Mouse (Mus musculus): ENCODE measurements around the gene Tubgcp2.

- no peak for TF ChIP-seq CTCF (IDR thresholded peaks at IDR 0.05; ENCODE audit: extremely low read depth, insufficient read depth, low read length)
- TF ChIP-seq POLR2A (IDR thresholded peaks at IDR 0.05; ENCODE audit: extremely low read depth, insufficient read depth, low read length): no peak
Observed at GRCm38 (mm10) chr7:139951079-139951478, 85.4 kb downstream of the Tubgcp2 start.

All from cortical plate, adult 2 months (tissue).